Mouse (Mus musculus) lung, adult 2 months (tissue): ENCODE data around the gene Spaca1.

ENCODE experiments used
- CTCF ChIP-seq: fragments of 200-500 bp; IDR thresholded peaks from 2 replicates; pipeline ENCODE4 v1.5.1; 2011; ENCODE audit warnings: mild to moderate bottlenecking, low read length, control low read depth; ENCODE audit not compliant: insufficient read depth
- POLR2A ChIP-seq: fragments of 200-500 bp; IDR thresholded peaks from 2 replicates; pipeline ENCODE4 v1.6.1; 2011; ENCODE audit warnings: low read depth, mild to moderate bottlenecking, control low read depth, low read length, borderline replicate concordance; ENCODE audit errors: extremely low read depth

GRCm38 (mm10) chr4:33996382-33996781 is 53.6 kb downstream of the Spaca1 start:
- TF ChIP-seq POLR2A = no peak
- no peak for TF ChIP-seq CTCF
